Mouse (Mus musculus): ENCODE measurements at regions not wholly inside any gene's neighbourhood (a gene's known extent, or its start where the extent isn't known, plus 50 kb on each side); places are given as distances from the start of the nearest gene placed in this dataset.

- TF ChIP-seq CTCF (IDR thresholded peaks at IDR 0.05; ENCODE audit: borderline replicate concordance, extremely low read depth, insufficient read depth, insufficient read length): no peak
- TF ChIP-seq POLR2A (IDR thresholded peaks at IDR 0.05; ENCODE audit: borderline replicate concordance, extremely low read depth, insufficient read depth, insufficient read length, poor library complexity, severe bottlenecking): no peak
Observed at GRCm38 (mm10) chr7:129765681-129766080, 174.0 kb downstream of the Wdr11 start.
